Mouse (Mus musculus) heart, postnatal 0 days (tissue): ENCODE data around the gene Gm39653. TPM values are rescaled to one million over a fixed set of nuclear protein-coding genes. Genes with fewer than 3 reads are reported as not detected.

Source experiments
- ATAC-seq: fragments of 200-750 bp; cut with Nextera tagmentation; 2 replicates; pipeline ENCODE4 v1.8.0; 2017; ENCODE audit warnings: low read depth, moderate number of reproducible peaks, moderate library complexity; ENCODE audit not compliant: insufficient read depth
- DNase-seq: peaks from one replicate; pipeline ENCODE4 v3.0.0-alpha.2; 2016; ENCODE audit warnings: low spot score
- H3K27ac ChIP-seq: fragments of 300-500 bp; sonication (generic); 2 replicates; pipeline ENCODE4 v1.5.1; 2014; ENCODE audit warnings: low read depth, mild to moderate bottlenecking
- H3K27me3 ChIP-seq: fragments of 300-500 bp; sonication (generic); 2 replicates; pipeline ENCODE4 v1.6.1; 2014; ENCODE audit warnings: low read length, mixed read lengths; ENCODE audit not compliant: control insufficient read depth, insufficient read depth
- H3K36me3 ChIP-seq: fragments of 300-500 bp; sonication (generic); replicated peaks from 2 replicates; pipeline ENCODE4 v1.6.1; 2014; ENCODE audit warnings: low read length, mixed read lengths; ENCODE audit not compliant: control insufficient read depth, insufficient read depth
- H3K4me1 ChIP-seq: fragments of 300-500 bp; sonication (generic); 2 replicates; pipeline ENCODE4 v1.6.1; 2014; ENCODE audit warnings: antibody characterized with exemption; ENCODE audit not compliant: control insufficient read depth, insufficient read depth
- H3K4me2 ChIP-seq: fragments of 300-500 bp; sonication (generic); 2 replicates; pipeline ENCODE4 v1.6.1; 2014; ENCODE audit warnings: low read depth, mild to moderate bottlenecking, low read length, moderate library complexity
- H3K4me3 ChIP-seq: fragments of 300-500 bp; sonication (generic); 2 replicates; pipeline ENCODE4 v1.5.1; 2014; ENCODE audit warnings: low read depth, low read length
- H3K9ac ChIP-seq: fragments of 300-500 bp; sonication (generic); replicated peaks from 2 replicates; pipeline ENCODE4 v1.6.1; 2014; ENCODE audit warnings: low read depth, low read length, mixed read lengths
- H3K9me3 ChIP-seq: fragments of 300-500 bp; sonication (generic); replicated peaks from 2 replicates; pipeline ENCODE4 v1.6.1; 2016; ENCODE audit warnings: low read length; ENCODE audit not compliant: control insufficient read depth
- CTCF ChIP-seq: IDR thresholded peaks from 2 replicates; pipeline ENCODE4 v1.5.1; 2016; ENCODE audit warnings: antibody characterized with exemption, control low read depth, low read depth
- EP300 ChIP-seq: IDR thresholded peaks from 2 replicates; pipeline ENCODE4 v1.6.1; 2016; ENCODE audit warnings: antibody characterized with exemption, low read depth
- WGBS: fragments of 180-500 bp; shearing (Covaris S2); extraction: QIAGEN DNeasy Blood & Tissue Kit; methylation state at CpG from one replicate; pipeline ENCODE4 v1.1.7; 2014; 5-methylcytosine and 5-hydroxymethylcytosine counted together
- polyA plus RNA-seq: library from polyadenylated mRNA; unstranded; fragments of >200 nt; fragmentation: Nextera tagmentation; extraction: Ambion mirVana; gene quantifications from 2 replicates; pipeline ENCODE4 v1.2.1, GENCODE M21; 2015
- total RNA-seq: library from RNA; depleted of rRNA; stranded (reverse); fragments of >200 nt; gene quantifications from 2 replicates; pipeline ENCODE4 v1.2.3, GENCODE M21; 2014; ENCODE audit warnings: low replicate concordance; rRNA removed

The Gm39653 gene
- total and polyA plus RNA-seq, 2 experiments from 2014 or later: not detected

DNA sequence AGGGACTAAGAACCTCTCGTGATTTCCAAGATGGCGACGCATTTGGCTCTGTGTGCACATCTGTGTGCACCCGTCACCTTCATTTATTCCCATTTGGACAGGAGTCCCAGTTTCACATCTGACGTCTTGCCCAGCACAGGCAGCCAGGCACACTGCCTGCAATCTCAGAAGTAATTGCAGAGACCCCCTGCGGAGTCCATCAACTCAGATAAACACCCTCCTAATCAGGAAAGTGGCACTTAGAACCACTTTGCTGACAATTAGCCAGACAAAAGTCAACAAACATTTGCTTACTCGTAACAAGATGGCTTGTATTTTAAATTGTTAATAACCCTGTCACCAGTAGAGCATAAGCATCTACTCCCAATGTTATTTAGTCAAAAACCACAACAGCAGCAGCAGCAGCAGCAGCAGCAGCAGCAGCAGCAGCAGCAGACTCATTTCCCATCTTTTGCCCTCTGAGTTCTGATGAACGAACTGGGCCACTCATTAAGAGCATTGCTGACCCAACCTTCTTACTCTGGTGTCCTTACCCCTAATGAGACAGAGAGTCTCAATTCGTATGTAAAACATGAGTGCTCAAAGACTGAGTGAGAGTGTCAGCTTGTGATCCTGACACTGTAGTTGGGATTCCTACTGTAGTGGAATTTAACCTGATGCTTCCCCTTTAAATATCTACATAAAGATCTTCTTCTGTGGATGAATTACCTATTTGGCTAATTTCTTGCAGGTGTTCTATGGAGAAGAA lies 51.6 kb downstream of the Gm39653 start:
- H3K9me3 ChIP-seq: no peaks in the 10 kb centered on the region
- ATAC-seq: no peak
- no peak overlapping the region for H3K27ac ChIP-seq
- H3K9ac ChIP-seq: no peak overlapping the region
- DNase-seq: no peak
- 38% methylated on average over 9 of the region's 9 CpGs for WGBS
- TF ChIP-seq EP300: no peak
- no peak for TF ChIP-seq CTCF
- H3K36me3 ChIP-seq: no peaks in the 10 kb centered on the region
- no peaks in the 10 kb centered on the region for H3K4me1 ChIP-seq
- no peak overlapping the region for H3K4me2 ChIP-seq
- H3K27me3 ChIP-seq: no peaks in the 10 kb centered on the region
- H3K4me3 ChIP-seq: no peak overlapping the region

DNA sequence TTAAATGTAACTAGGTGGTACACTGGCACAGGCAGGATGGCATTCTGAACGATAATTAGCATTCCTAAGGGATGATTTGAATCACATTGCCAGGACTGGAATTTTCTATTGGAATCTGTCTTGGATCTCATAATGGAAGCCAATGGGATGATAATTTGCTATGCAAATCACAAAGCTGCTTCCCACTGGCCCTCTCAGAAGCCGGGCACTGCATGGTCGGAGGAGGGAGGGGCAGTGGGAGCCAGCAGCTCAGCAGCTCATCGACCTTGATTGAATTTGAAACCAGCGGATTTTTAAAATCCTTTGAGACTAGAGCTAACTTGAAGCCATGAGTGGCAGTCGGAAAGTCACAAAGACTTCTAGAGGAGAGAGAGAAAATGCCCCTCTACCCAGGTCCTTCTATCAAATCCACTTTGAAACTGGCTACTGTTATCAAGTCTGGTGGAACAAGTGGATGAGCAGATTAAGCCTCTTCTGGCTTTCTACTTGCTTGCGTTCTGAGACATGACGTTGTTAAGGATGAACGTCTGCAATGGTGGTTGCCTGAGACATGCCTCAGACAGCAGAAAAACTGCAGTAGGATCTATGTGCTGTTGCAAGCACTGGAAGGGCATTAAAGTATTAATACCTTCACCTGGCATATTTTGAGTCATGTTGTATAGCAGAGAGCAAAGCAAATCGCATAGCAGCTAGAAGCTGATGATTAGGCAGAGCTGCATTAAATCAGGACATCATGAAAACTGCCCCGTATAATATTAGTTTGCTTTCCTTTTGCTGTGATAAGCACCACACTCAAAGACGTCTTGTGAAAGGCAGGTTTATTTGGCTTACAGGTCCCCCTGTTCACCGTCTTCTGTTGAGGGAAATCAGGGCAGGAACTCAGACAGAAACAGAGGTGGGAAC lies 52.4 kb downstream of the Gm39653 start:
- Histone ChIP-seq H3K9me3 (no peaks in the 10 kb centered on the region), H3K27ac (no peak overlapping the region), H3K4me2 (peak overlapping the region; percentile 30; the same call in 1 of the 2 replicates), H3K9ac (no peak overlapping the region), H3K4me1 (no peaks in the 10 kb centered on the region), H3K4me3 (no peak overlapping the region), H3K27me3 (no peaks in the 10 kb centered on the region), H3K36me3 (no peaks in the 10 kb centered on the region)
- WGBS: 22% methylated on average over 13 of the region's 13 CpGs
- ATAC-seq (no peak), DNase-seq (no peak)
- TF ChIP-seq CTCF (no peak), EP300 (no peak)

- peak; percentile 74 for DNase-seq
- 4% methylated on average over 3 of the region's 3 CpGs for WGBS
Measured at GRCm38 (mm10) chr1:63668852-63669160, 53.0 kb downstream of the Gm39653 start.

More at GRCm38 (mm10) chr1:63668852-63669160, 53.0 kb downstream of the Gm39653 start:
- H3K9me3 ChIP-seq: no peaks in the 10 kb centered on the region
- no peaks in the 10 kb centered on the region for H3K36me3 ChIP-seq
- H3K4me2 ChIP-seq: peak overlapping the region; percentile 30; the same call in 1 of the 2 replicates
- TF ChIP-seq EP300 (no peak), CTCF (peak; percentile 67)
- H3K4me1 ChIP-seq: no peaks in the 10 kb centered on the region
- H3K27me3 ChIP-seq: no peaks in the 10 kb centered on the region
- H3K27ac ChIP-seq: no peak overlapping the region
- H3K4me3 ChIP-seq: no peak overlapping the region
- no peak overlapping the region for H3K9ac ChIP-seq
- ATAC-seq: no peak

Other genes starting within 250 kb of the Gm39653 start
- 3.7 and 8.9 TPM in 2 replicates for gene Adam23, start 170.1 kb upstream of the Gm39653 start, total RNA-seq
- gene Adam23, start 170.1 kb upstream of the Gm39653 start, polyA plus RNA-seq: 0.72 and 0.74 TPM in 2 replicates
- gene Dytn, start 71.0 kb downstream of the Gm39653 start, total RNA-seq: not detected in 2 replicates
- not detected in 2 replicates for gene Dytn, start 71.0 kb downstream of the Gm39653 start, polyA plus RNA-seq
- gene Mdh1b, start 114.3 kb downstream of the Gm39653 start, total RNA-seq: not detected in 2 replicates
- not detected in 2 replicates for gene Mdh1b, start 114.3 kb downstream of the Gm39653 start, polyA plus RNA-seq
- 15.2 and 36.8 TPM in 2 replicates for gene Fastkd2, start 114.6 kb downstream of the Gm39653 start, total RNA-seq
- 46.1 and 46.6 TPM in 2 replicates for gene Fastkd2, start 114.6 kb downstream of the Gm39653 start, polyA plus RNA-seq
- not detected in 2 replicates for gene 4933402D24Rik, start 153.3 kb downstream of the Gm39653 start, total RNA-seq
- 0.08 TPM in 1 of 2 replicates, not detected in the other for gene 4933402D24Rik, start 153.3 kb downstream of the Gm39653 start, polyA plus RNA-seq